Mouse (Mus musculus) embryo, embryonic 9.5 days (tissue): ENCODE measurements around the gene C530008M17Rik.
"Not testable (repeated sequence)": the region's sequence is repeated elsewhere in the genome, so short reads cannot be mapped to it uniquely, and the experiment has no call there.

Source experiments
- DNase-seq: peaks from one replicate; pipeline ENCODE4 v3.0.0-alpha.2; 2017; ENCODE audit errors: extremely low spot score

C530008M17Rik gene

GRCm38 (mm10) chr5:76904713-76905404 lies 248.5 kb downstream of the C530008M17Rik start:
- peak; percentile 14 for DNase-seq

- peak; percentile 100 for DNase-seq
Observed at GRCm38 (mm10) chr5:76905405-76906154, 249.3 kb downstream of the C530008M17Rik start, which contains the start of gene Aasdh. Aasdh (minus strand) TSS chr5:76905514.

GRCm38 (mm10) chr5:76906155-76906499 lies 249.8 kb downstream of the C530008M17Rik start:
- DNase-seq, result peak; percentile 8

GRCm38 (mm10) chr5:76910807-76911206 lies 254.5 kb downstream of the C530008M17Rik start:
- DNase-seq, result no peak

- DNase-seq, result not testable (repeated sequence)
Observed at GRCm38 (mm10) chr5:76912522-76912921, 256.2 kb downstream of the C530008M17Rik start.

- no peak for DNase-seq
Observed at GRCm38 (mm10) chr5:76922833-76923232, 266.5 kb downstream of the C530008M17Rik start.
